Mouse (Mus musculus) thymus, postnatal 4 days (tissue): ENCODE measurements at regions not wholly inside any gene's neighbourhood (a gene's known extent, or its start where the extent isn't known, plus 50 kb on each side); places are given as distances from the start of the nearest gene placed in this dataset.

ENCODE experiments used
- DNase-seq: peaks from one replicate; pipeline ENCODE4 v3.0.0; 2021

DNA sequence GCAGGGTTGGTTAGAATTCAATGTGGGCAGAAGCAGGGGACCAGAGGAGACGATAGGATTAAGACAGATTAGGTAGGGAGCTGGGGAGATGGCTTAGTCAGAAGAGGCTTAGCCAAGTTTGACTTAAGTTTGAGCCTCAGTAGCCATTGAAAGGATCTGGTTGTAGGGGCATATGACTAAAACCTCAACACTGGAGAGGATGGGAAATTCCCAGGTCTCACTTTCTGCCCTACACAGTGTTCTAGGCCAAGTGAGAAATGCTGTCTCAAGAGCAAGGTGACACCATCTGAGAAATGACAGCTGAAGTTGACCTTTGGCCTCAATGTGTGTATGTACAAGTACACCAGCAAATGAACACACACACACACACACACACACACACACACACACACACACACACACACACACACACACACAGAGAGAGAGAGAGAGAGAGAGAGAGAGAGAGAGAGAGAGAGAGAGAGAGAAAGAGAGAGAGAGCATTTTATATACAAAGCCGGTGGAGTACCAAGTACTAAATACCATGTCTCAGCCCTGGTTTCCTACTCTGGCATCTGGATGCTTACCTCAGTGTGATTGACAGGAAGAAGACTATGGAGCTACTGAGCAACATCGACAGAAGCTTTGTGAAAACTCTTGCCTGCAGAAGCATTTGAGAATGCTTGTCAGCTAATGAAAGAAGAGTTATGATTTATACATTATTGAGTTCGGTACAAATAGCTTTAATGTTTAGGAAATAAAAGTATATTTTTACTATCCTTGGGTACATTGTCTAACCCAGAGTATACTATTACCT lies 85.3 kb upstream of the 4933412E24Rik start:
- no peak for DNase-seq

DNA sequence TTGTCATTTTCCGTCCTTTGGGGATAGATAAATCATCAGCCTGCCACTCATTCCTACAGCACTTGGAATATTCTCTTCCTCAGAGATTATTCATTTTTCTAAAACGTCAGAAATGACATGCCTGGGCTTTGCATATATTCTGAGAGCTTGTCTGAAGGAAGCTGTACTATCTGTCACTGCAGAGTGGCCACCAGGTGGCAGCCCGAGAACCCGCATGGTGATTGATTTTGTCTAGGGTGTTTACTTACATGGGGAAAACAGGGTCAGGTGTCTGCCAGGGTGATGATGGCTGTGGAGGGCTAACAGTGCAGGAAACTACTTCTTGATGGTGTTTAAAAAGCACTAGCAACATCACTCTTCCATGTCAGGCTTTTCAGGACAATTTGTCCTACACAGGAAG lies 80.7 kb upstream of the 4933412E24Rik start:
- DNase-seq: peak; percentile 87

DNA sequence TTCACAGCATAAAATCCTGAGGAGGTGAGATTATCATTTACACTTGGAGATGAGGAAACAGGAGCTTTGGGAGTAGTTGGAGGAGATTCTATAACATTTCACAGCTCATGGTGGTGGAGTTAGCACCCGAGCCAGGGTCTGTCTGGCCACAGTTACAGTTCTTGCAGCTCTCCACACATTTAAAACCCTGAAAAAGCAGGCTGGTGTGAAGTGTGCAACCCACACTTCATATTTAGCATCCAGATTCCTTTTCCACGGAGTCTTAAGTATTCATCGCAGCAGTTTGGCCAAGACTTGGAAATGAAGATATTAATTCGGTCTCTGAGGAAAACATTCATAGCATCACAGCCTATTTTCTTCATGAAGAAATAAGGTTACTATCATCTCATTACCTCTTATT lies 79.7 kb upstream of the 4933412E24Rik start:
- no peak for DNase-seq

DNA sequence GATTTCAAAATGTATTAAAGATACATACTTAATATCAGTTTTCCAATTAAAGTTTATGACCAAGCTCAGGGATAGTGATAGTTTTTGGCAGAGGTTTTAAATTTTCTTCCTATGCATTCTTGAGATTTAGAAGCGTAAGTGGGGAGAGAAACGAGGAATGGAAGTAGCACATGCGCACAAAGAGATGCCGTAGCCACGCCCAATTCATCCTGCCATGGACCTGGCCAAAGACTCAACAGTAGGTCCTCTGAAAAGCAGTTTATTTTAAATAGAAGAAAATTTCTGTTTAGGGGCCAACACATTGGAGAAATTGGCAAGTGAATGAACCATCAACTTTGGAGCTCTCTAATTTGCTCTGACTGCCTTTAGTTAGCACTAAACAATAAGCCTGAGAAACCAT lies 73.5 kb upstream of the 4933412E24Rik start:
- DNase-seq: no peak

DNA sequence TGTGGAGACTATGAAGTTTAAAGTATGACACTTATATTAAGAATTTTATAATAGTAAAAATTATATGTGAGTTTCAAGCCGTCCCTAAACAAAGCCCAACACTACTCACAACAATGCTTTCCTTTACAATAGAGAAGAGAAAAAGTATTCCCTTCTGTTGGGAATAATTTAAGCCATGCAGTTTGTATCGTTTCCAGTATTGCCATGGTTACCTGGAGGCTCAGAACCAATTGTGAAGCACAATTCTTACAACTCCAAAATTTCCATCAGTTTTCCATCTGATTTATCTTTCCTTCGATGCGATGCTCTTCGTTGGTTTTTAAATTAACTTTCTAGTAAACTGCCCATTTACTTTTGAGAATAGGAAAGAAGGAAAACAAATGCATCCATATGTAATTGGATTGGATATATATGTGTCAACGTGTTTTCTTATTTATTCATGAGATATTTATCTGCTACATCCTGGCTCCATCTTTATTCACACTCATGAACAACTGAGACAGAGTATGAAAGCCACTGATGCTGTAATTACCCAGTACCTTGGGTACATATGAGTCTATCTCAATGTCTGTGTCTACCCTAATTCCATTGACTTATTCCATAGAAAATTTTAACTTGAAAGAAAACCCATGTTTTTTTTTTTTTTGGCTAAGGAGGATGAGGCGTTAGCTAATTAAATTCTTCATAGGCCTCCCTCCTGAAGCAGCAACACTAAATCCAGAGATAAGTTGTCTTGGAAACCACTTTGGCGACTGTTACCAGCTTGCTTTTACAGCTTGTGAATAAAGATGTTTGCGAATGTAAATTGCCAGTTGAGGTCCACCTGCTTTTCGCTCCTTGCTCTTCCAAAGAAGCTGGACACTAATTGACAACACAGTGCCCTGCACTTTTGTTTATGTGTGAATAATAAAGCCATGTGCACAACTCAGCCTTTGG lies 72.8 kb upstream of the 4933412E24Rik start:
- DNase-seq: no peak
